In the genomic region with DNA sequence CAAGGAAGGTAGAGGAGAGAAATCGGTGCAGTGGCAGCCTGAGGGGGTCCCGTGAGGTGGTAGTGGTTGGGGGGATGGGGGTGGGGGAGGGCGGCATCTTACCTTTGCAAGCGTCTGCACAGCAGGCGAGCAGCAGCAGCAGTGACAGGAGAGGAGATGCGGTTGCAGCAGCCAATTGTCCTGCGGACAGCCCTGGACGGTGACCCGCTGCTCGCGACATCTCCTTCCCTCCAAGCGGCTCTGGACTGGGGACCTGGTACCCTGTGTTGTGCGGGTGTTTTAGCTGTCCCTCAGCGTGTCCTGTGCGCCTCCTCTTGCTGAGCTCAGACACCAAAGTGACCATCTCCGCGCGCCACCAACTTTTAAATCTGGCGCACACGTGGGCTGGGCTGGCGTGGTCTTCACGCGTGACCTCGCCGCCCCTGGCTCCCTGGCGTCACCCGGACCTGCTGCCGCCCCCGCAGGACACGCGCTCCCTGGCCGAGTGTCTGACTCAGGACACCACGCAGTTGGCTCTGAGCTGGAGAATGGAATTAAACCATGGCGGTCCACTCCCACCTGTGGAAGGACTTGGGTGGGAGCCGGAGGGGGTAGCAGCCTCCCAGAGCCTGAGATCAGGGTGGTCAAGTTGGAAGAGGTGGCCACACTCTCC, we compare ENCODE assay signal across 9 mouse cellular contexts. TPM values are rescaled to one million over a fixed set of nuclear protein-coding genes. Genes with fewer than 3 reads are reported as not detected.
DNase-seq lines count a peak whose midpoint lies in the region; ATAC-seq lines count a peak whose summit lies in the region.
"Had no signal": no experiment of that assay in that cellular context is flagged by ENCODE, and none has a peak within 500 bp of the region (broad histone marks: within the 10 kb centered on the region; RNA-seq: fewer than 3 reads in every experiment).

Gene Nmu, minus strand, starts transcription at position 336 of the 652 bp plus-strand sequence.

- 3% methylated on average over 35 of the region's 35 CpGs for WGBS in kidney, embryonic 16.5 days
- WGBS in hindbrain, embryonic 14.5 days = 4% methylated on average over 35 of the region's 35 CpGs
- WGBS in neural tube, embryonic 11.5 days = 4% methylated on average over 35 of the region's 35 CpGs

- peaks cover 10% of the 10 kb centered on the region for H3K4me1 ChIP-seq in kidney, embryonic 16.5 days (ENCODE audit: insufficient read depth, low read length)
- H3K4me1 ChIP-seq in hindbrain, embryonic 14.5 days (replicated peaks; ENCODE audit: control insufficient read depth, insufficient read depth, low read length) = peaks cover 8% of the 10 kb centered on the region; the same call in 1 of the 2 replicates
- peaks cover 3% of the 10 kb centered on the region; the same call in 1 of the 2 replicates for H3K4me1 ChIP-seq in neural tube, embryonic 11.5 days (ENCODE audit: control insufficient read depth, insufficient read depth, low read length)

- ATAC-seq in kidney, embryonic 16.5 days (ENCODE audit: low FRiP score, low TSS enrichment) = peak; percentile 54
- no peak for ATAC-seq in hindbrain, embryonic 14.5 days (ENCODE audit: low FRiP score)
- no peak for ATAC-seq in neural tube, embryonic 11.5 days (ENCODE audit: insufficient read depth, low FRiP score, low TSS enrichment)
- no peak for ATAC-seq in cerebellum, adult (ENCODE audit: insufficient number of reproducible peaks, low FRiP score, low TSS enrichment)
- ATAC-seq: Patski had no signal

- H3K27me3 ChIP-seq in kidney, embryonic 16.5 days (ENCODE audit: insufficient read depth, low read length) = peaks cover 26% of the 10 kb centered on the region
- H3K27me3 ChIP-seq in hindbrain, embryonic 14.5 days (ENCODE audit: control insufficient read depth, insufficient read depth, low read length) = peaks cover 26% of the 10 kb centered on the region
- H3K27me3 ChIP-seq in neural tube, embryonic 11.5 days (ENCODE audit: control insufficient read depth, insufficient read depth, low read length) = peaks cover 14% of the 10 kb centered on the region
- H3K27me3 ChIP-seq: Patski had no signal

- no peak for DNase-seq in kidney, adult 8-10 months
- DNase-seq in embryo, embryonic 10.5 days (ENCODE audit: low spot score) = peak; percentile 11
- DNase-seq in hindbrain, embryonic 14.5 days (ENCODE audit: low spot score) = no peak
- peak; percentile 18 for DNase-seq in neural tube, embryonic 11.5 days (ENCODE audit: low spot score)
- no peak for DNase-seq in thymus, postnatal 0 days (ENCODE audit: low spot score)
- no peak for DNase-seq in frontal cortex, postnatal 14 days (ENCODE audit: low spot score in 2 of 2)

- peak within 1 kb of the TSS; percentile 62 for H3K4me2 ChIP-seq in kidney, embryonic 16.5 days (replicated peaks; ENCODE audit: low read depth, low read length)
- H3K4me2 ChIP-seq in hindbrain, embryonic 14.5 days (replicated peaks) = peak within 1 kb of the TSS; percentile 70
- H3K4me2 ChIP-seq in neural tube, embryonic 11.5 days (ENCODE audit: low read depth) = peak within 1 kb of the TSS; percentile 66

- H3K9me3 ChIP-seq in kidney, embryonic 16.5 days (ENCODE audit: low read length) = no peaks in the 10 kb centered on the region
- no peaks in the 10 kb centered on the region for H3K9me3 ChIP-seq in hindbrain, embryonic 14.5 days (ENCODE audit: control insufficient read depth, low read length)
- no peaks in the 10 kb centered on the region for H3K9me3 ChIP-seq in neural tube, embryonic 11.5 days (ENCODE audit: control insufficient read depth, low read length)

- no peak within 1 kb of the TSS for H3K27ac ChIP-seq in kidney, embryonic 16.5 days (ENCODE audit: low read length)
- no peak within 1 kb of the TSS for H3K27ac ChIP-seq in hindbrain, embryonic 14.5 days
- no peak within 1 kb of the TSS for H3K27ac ChIP-seq in neural tube, embryonic 11.5 days (ENCODE audit: low read depth, low read length)

- H3K9ac ChIP-seq in kidney, embryonic 16.5 days (replicated peaks; ENCODE audit: low read length) = 0 out of 2 replicates have a peak within 1 kb of the TSS, but pooled peaks have one; percentile 37
- no peak within 1 kb of the TSS for H3K9ac ChIP-seq in hindbrain, embryonic 14.5 days
- H3K9ac ChIP-seq in neural tube, embryonic 11.5 days (ENCODE audit: low read length) = peak within 1 kb of the TSS; percentile 26; the same call in 1 of the 2 replicates

- H3K4me3 ChIP-seq in kidney, embryonic 16.5 days (ENCODE audit: low read length) = peak within 1 kb of the TSS; percentile 39
- H3K4me3 ChIP-seq in hindbrain, embryonic 14.5 days (replicated peaks; ENCODE audit: low read length) = peak within 1 kb of the TSS; percentile 31
- H3K4me3 ChIP-seq in neural tube, embryonic 11.5 days (ENCODE audit: low read depth, low read length) = peak within 1 kb of the TSS; percentile 30

- no peaks in the 10 kb centered on the region for H3K36me3 ChIP-seq in kidney, embryonic 16.5 days (ENCODE audit: insufficient read depth, low read length)
- no peaks in the 10 kb centered on the region for H3K36me3 ChIP-seq in hindbrain, embryonic 14.5 days (replicated peaks; ENCODE audit: control insufficient read depth, insufficient read depth)
- H3K36me3 ChIP-seq in neural tube, embryonic 11.5 days (ENCODE audit: control insufficient read depth, insufficient read depth, low read length) = no peaks in the 10 kb centered on the region

RNA-seq across cellular contexts. Expression of gene Nmu, which starts in this region (rescaled TPM):
- polyA plus RNA-seq in kidney, embryonic 16.5 days (2015; fragmentation: Nextera tagmentation; extraction: Ambion mirVana) = not detected in 2 replicates
- polyA plus RNA-seq in hindbrain, embryonic 14.5 days (2014; fragmentation: Nextera tagmentation; extraction: Ambion mirVana) = 1.8 and 2.2 TPM in 2 replicates
- polyA plus RNA-seq in neural tube, embryonic 11.5 days (2014; fragmentation: Nextera tagmentation; extraction: Ambion mirVana) = not detected in 2 replicates
- 0.15 TPM in 1 of 2 replicates, not detected in the other for polyA plus RNA-seq in thymus, postnatal 0 days (2015; fragmentation: Nextera tagmentation; extraction: Ambion mirVana)
- polyA plus RNA-seq: Patski had no signal

Comparison
In these comparisons a context has a peak if more than half of its experiments do, and no peak if none do; other contexts are left out.
1. Peak in ATAC-seq, H3K4me3 ChIP-seq, H3K9ac ChIP-seq and H3K4me2 ChIP-seq in kidney, embryonic 16.5 days; RNA of the gene not detected or under 1 TPM.
2. Peak in DNase-seq, H3K4me3 ChIP-seq, H3K9ac ChIP-seq and H3K4me2 ChIP-seq in neural tube, embryonic 11.5 days; RNA of the gene not detected or under 1 TPM.